Mouse (Mus musculus) limb, embryonic 15.5 days (tissue): Measurements from ENCODE around the gene Slc15a2. TPM values are rescaled to one million over a fixed set of nuclear protein-coding genes. Genes with fewer than 3 reads are reported as not detected.

ENCODE experiments used
- ATAC-seq: fragments of 200-750 bp; cut with Nextera tagmentation; 2 replicates; pipeline ENCODE4 v1.8.0; 2017; ENCODE audit warnings: low read depth, moderate TSS enrichment; ENCODE audit not compliant: insufficient number of reproducible peaks, low FRiP score, low TSS enrichment
- H3K27ac ChIP-seq: fragments of 300-500 bp; sonication (generic); 2 replicates; pipeline ENCODE4 v1.5.1; 2015; ENCODE audit warnings: moderate library complexity, mild to moderate bottlenecking, inconsistent platforms
- H3K27me3 ChIP-seq: fragments of 300-500 bp; sonication (generic); 2 replicates; pipeline ENCODE4 v1.6.1; 2015; ENCODE audit warnings: inconsistent platforms
- H3K36me3 ChIP-seq: fragments of 300-500 bp; sonication (generic); 2 replicates; pipeline ENCODE4 v1.6.1; 2015; ENCODE audit warnings: inconsistent platforms
- H3K4me1 ChIP-seq: fragments of 300-500 bp; sonication (generic); 2 replicates; pipeline ENCODE4 v1.6.1; 2015; ENCODE audit warnings: inconsistent platforms
- H3K4me2 ChIP-seq: fragments of 300-500 bp; sonication (generic); 2 replicates; pipeline ENCODE4 v1.6.1; 2015; ENCODE audit warnings: mild to moderate bottlenecking, inconsistent platforms
- H3K4me3 ChIP-seq: fragments of 300-500 bp; sonication (generic); 2 replicates; pipeline ENCODE4 v1.5.1; 2015; ENCODE audit warnings: mild to moderate bottlenecking, inconsistent platforms
- H3K9ac ChIP-seq: fragments of 300-500 bp; sonication (generic); 2 replicates; pipeline ENCODE4 v1.6.1; 2015; ENCODE audit warnings: inconsistent platforms
- H3K9me3 ChIP-seq: fragments of 300-500 bp; sonication (generic); 2 replicates; pipeline ENCODE4 v1.6.1; 2016; ENCODE audit warnings: inconsistent platforms
- WGBS: fragments of 180-500 bp; shearing (Covaris S2); methylation state at CpG from one replicate; pipeline ENCODE4 v1.1.7; 2015; 5-methylcytosine and 5-hydroxymethylcytosine counted together
- polyA plus RNA-seq: library from polyadenylated mRNA; unstranded; fragments of >200 nt; fragmentation: Nextera tagmentation; extraction: Ambion mirVana; gene quantifications from 2 replicates; pipeline ENCODE4 v1.2.1, GENCODE M21; 2015

Gene Slc15a2
- 3.4 and 4.9 TPM in 2 replicates for polyA plus RNA-seq

DNA sequence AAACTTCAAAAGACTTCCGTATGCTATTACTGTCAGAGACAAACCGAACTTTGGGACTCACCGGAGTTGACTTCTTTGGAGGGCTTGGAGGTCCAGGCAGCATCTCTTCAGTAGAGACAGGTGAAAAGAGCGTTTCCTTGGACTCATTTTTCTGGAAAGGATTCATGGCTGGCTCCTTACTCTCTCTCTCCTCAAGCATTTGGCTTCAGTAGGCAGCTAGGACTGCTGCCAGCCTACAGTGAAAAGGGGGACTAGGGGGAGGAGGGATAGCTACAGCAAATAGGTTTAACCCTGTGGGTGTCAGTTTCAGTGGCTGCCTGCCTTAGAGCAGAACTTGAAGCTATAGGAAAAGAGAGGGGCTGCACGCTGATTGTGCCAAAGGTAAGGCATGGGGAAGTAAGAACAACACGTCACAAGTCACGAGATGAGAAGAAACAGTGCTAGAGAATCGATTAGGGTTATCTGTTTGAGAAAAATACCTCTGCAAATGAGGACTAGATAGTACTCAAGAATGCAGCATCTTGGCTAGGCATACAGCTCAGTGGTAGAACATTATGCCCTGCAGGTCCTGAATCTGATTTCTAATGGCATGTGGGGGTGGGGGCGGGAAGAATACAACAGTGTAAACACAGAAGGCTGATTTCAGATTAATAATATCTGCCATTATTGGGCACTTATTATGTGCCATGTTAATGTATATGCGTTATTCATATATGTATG, at the start of gene Slc15a2:
Slc15a2 (minus strand) TSS at position 369 of the 720 bp plus-strand sequence.
- no peaks in the 10 kb centered on the region for H3K9me3 ChIP-seq
- ATAC-seq = no peak
- H3K4me2 ChIP-seq = no peak within 1 kb of the TSS
- H3K4me1 ChIP-seq = peaks cover 6% of the 10 kb centered on the region
- H3K27ac ChIP-seq = no peak within 1 kb of the TSS
- H3K27me3 ChIP-seq = no peaks in the 10 kb centered on the region
- H3K9ac ChIP-seq = no peak within 1 kb of the TSS
- no peaks in the 10 kb centered on the region for H3K36me3 ChIP-seq
- no peak within 1 kb of the TSS for H3K4me3 ChIP-seq
- 56% methylated on average over 10 of the region's 10 CpGs for WGBS

DNA sequence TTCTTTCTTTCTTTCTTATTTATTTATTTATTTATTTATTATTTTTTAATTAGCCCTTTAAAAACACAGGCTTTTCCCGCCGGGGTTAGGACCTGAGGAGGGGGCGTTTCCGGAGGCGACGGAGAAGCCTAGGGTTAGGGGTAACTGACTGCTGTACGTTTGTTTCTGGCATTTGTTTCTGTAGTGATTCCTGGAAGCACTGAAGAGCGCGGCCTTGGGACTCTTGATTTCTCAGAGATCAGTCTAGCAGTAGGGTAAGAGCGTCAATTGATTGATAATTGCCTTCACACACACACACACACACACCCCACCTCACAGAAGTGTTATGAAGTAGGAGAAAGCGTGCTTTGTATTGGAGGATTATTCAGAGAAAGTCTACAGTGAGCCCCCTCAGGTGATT, 44.1 kb upstream of the Slc15a2 start:
- peak overlapping the region; percentile 19; the same call in 1 of the 2 replicates for H3K27ac ChIP-seq
- no peak for ATAC-seq
- H3K36me3 ChIP-seq = no peaks in the 10 kb centered on the region
- H3K4me2 ChIP-seq = peak overlapping the region; percentile 87
- H3K9ac ChIP-seq = peak overlapping the region; percentile 83
- WGBS = 6% methylated on average over 11 of the region's 11 CpGs
- H3K4me1 ChIP-seq = peaks cover 10% of the 10 kb centered on the region
- peak overlapping the region; percentile 64 for H3K4me3 ChIP-seq
- peaks cover 3% of the 10 kb centered on the region; the same call in 1 of the 2 replicates for H3K27me3 ChIP-seq
- no peaks in the 10 kb centered on the region for H3K9me3 ChIP-seq

DNA sequence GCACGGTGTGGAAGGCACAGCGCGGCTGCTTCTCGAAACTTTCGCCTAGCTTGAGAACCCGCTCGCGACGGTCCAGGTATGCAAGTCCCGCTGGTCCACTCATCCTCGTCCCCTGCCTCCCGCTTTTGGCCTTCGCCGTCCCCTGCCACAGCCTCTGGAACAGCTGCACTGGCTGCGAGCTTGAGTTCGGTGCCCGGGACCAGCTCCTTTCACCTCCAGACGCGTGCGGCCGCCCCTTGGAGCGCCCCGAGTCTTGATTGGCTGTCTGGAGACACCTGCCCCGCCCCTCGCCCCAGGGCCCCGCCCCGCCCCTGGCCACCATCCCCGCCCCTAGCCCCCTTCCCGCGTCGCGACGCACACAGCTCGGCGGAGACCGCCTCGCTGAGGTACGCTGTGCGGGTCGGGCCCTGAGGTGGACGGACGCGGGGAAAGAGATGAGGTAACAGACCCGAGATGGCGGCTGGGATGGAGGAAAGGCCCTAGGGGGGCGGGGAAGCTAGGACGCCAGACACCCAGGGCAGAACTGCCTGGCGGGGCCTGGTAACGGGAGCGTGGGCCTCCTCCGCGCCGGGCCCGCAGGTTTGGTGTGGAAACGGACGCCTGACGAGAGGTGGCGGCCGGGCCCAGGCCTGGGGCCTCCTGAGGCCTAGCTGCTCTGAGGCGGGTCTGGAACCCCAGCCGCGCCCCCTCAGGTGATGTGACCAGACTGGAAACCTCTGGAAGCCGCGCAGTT, 43.5 kb upstream of the Slc15a2 start, which contains the start of gene Iqcb1:
Iqcb1 (plus strand) TSS at position 332 of the 733 bp plus-strand sequence.
- H3K4me3 ChIP-seq = peak within 1 kb of the TSS; percentile 64
- under 1% methylated on average over 62 of the region's 64 CpGs for WGBS
- peak within 1 kb of the TSS; percentile 19 for H3K27ac ChIP-seq
- ATAC-seq = peak; percentile 98
- H3K9me3 ChIP-seq = no peaks in the 10 kb centered on the region
- H3K9ac ChIP-seq = peak within 1 kb of the TSS; percentile 83
- peaks cover 10% of the 10 kb centered on the region for H3K4me1 ChIP-seq
- H3K36me3 ChIP-seq = no peaks in the 10 kb centered on the region
- peaks cover 3% of the 10 kb centered on the region; the same call in 1 of the 2 replicates for H3K27me3 ChIP-seq
- H3K4me2 ChIP-seq = peak within 1 kb of the TSS; percentile 87

DNA sequence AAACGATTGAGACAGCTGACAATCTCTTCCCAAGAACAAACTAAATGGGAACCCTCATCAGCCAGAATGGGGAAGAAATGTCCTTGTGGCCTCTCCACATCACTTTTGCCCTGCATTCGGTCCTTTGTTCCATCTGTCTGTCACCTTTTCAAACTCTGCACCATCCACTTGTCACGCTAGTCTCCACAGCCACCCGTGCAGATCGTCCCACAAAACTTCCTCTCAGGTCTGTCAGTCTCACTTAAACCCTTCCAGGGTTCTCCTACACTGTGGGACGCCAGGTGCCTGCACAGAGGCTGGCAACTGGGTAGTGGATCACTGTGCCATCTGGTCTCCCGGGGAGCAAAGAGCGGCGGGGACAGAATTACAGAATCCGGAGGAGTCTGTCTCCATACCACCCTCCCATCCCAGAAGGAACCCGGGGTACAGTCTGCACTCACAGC, 42.9 kb upstream of the Slc15a2 start:
- no peak for ATAC-seq
- 4% methylated on average over 11 of the region's 11 CpGs for WGBS

DNA sequence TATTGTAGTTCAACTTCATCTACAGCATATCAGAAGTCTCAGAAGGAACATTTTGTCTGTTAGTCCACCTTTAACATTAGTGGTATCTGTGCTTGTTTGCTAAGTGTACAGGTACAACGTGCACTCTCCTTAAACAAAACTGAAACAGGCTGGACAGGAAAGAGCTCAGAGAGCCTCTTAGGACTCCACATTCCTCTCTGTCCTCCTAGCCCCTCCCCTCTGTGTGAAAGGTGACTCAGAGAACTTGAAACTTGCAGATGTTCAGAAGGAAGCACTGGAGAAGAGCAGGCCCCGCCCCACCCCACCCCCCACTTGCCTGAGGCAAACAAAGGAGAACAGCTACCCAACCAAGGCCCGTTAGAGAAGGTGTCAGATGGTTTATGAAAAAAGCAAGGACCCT, 36.7 kb upstream of the Slc15a2 start:
- H3K4me1 ChIP-seq = no peaks in the 10 kb centered on the region
- 7% methylated on average over 3 of the region's 3 CpGs for WGBS
- ATAC-seq = no peak

More for the DNA sequence above, 42.9 kb upstream of the Slc15a2 start:
- Histone ChIP-seq H3K9me3 (no peaks in the 10 kb centered on the region), H3K4me1 (peaks cover 10% of the 10 kb centered on the region), H3K36me3 (no peaks in the 10 kb centered on the region), H3K27me3 (peaks cover 3% of the 10 kb centered on the region; the same call in 1 of the 2 replicates), H3K4me2 (peak overlapping the region; percentile 87), H3K9ac (peak overlapping the region; percentile 83; the same call in 1 of the 2 replicates), H3K4me3 (peak overlapping the region; percentile 64), H3K27ac (no peak overlapping the region)

DNA sequence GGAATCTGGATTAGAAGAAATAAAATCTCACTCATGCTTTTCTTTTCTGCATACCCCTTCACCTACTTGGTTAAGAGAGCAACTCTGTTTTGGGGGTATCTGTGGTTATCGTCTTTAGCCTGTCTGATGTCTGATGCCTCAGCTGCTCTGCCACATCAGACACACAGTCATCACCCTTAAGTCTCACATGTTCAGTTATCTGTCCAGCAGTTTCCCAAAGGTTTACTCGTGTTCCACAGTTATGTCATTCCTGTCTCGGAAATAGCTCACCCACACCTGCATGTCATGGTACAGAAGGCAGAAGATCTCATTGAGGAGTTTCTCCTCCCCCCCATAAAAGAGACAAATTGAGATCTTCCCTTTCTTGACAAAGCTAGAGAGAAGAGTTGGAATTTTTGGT, 36.0 kb upstream of the Slc15a2 start:
- H3K27me3 ChIP-seq = no peaks in the 10 kb centered on the region
- no peak overlapping the region for H3K9ac ChIP-seq
- no peak overlapping the region for H3K4me2 ChIP-seq
- no peaks in the 10 kb centered on the region for H3K4me1 ChIP-seq
- no peaks in the 10 kb centered on the region for H3K36me3 ChIP-seq
- no peaks in the 10 kb centered on the region for H3K9me3 ChIP-seq
- no peak overlapping the region for H3K4me3 ChIP-seq
- no peak overlapping the region for H3K27ac ChIP-seq
- no peak for ATAC-seq
- WGBS = 77% methylated on average over 3 of the region's 3 CpGs

More for the DNA sequence above, 36.7 kb upstream of the Slc15a2 start:
- Histone ChIP-seq H3K27me3 (no peaks in the 10 kb centered on the region), H3K9ac (no peak overlapping the region), H3K9me3 (no peaks in the 10 kb centered on the region), H3K36me3 (no peaks in the 10 kb centered on the region), H3K4me3 (no peak overlapping the region), H3K4me2 (no peak overlapping the region), H3K27ac (no peak overlapping the region)

DNA sequence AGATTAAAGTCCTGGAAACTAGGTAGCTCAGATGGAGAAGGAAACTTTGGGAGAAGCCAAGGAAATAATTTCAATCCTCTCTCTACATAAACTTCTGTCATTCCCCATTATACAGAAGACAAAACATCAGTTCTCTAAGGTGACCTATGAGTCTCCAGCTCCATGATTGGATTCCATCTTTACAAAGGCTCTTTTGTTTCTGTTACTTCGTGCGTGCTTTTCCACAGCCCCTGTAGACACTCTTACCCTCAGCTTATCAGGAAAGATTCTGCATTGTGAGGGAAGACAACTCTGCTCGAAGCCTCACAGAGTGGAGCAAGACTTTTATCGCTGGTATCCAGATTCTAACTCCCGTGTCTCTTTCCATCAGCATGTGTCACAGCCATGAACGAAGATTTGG, 35.3 kb upstream of the Slc15a2 start:
- no peak overlapping the region for H3K27ac ChIP-seq
- no peaks in the 10 kb centered on the region for H3K4me1 ChIP-seq
- no peaks in the 10 kb centered on the region for H3K9me3 ChIP-seq
- 86% methylated on average over 6 of the region's 6 CpGs for WGBS
- H3K36me3 ChIP-seq = no peaks in the 10 kb centered on the region
- no peaks in the 10 kb centered on the region for H3K27me3 ChIP-seq
- H3K9ac ChIP-seq = no peak overlapping the region
- no peak overlapping the region for H3K4me3 ChIP-seq
- no peak overlapping the region for H3K4me2 ChIP-seq
- no peak for ATAC-seq

DNA sequence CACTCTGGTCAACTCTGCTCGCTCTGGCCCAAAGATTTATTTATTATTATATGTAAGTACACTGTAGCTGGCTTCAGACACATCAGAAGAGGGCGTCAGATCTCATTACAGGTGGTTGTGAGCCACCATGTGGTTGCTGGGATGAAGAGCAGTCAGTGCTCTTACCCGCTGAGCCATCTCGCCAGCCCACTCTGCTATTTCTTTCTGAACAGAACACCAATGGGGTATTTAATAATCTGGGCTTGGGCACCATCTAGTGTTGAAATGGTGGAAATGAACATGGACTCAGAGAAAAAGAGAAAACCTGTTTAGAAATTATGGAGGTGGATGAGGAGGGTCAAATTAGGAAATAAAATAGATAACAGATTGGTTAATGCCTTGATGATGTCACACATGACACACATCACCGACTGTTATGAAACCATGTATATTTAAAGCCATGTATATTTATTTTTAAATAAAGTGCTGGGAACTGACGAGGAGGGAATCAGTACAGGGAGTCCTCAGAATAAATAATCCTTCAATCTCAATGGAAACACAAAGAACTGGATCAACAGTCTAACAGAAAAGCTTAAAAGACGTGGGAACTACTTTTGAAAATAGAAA, 32.7 kb upstream of the Slc15a2 start:
- Histone ChIP-seq H3K4me1 (no peaks in the 10 kb centered on the region), H3K4me2 (no peak overlapping the region), H3K36me3 (no peaks in the 10 kb centered on the region), H3K9ac (no peak overlapping the region), H3K9me3 (no peaks in the 10 kb centered on the region), H3K4me3 (no peak overlapping the region), H3K27ac (no peak overlapping the region), H3K27me3 (no peaks in the 10 kb centered on the region)
- peak; percentile 69; the same call in 1 of the 2 replicates for ATAC-seq
- WGBS = 19% methylated on average over 7 of the region's 7 CpGs

DNA sequence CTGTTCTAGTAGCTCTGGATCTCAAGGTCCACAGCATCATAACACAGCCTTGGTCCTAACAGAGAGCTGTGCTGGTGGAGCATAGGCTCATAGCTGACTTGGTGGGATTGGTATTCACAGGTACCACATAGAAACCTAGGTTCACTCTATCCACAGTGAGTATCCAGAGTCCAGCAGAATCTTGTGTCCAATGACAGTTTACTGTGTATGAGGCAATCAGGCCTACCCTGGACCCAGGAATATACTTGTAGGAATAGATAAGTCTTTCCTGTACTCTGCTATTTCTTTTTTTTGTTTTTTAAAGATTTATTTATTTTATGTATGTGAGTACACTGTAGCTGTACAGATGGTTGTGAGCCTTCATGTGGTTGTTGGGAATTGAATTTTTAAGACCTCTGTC, 32.2 kb upstream of the Slc15a2 start:
- Histone ChIP-seq H3K9me3 (no peaks in the 10 kb centered on the region), H3K27me3 (no peaks in the 10 kb centered on the region), H3K4me2 (no peak overlapping the region), H3K4me1 (no peaks in the 10 kb centered on the region), H3K9ac (no peak overlapping the region), H3K36me3 (no peaks in the 10 kb centered on the region), H3K4me3 (no peak overlapping the region), H3K27ac (no peak overlapping the region)
- ATAC-seq = no peak

DNA sequence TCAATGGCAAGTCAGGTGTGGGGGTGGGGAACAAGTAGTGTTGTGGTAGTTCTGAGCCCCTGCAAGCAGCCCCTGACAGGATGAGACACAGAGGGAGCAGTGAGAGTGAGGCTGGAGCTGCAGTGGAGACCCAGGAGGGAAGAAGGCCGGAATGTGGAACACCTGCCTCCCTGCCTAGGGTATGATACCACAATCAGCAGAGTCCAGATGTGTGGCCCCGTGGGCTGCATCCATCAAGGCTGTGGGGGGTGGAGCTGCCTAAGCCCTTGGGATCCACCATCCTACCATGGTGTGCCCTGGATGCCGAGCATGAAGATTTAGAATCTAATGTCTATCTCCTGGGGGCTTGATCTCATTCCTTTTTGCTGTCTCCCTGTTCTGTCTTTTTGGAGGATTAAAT, 28.9 kb upstream of the Slc15a2 start:
- no peak overlapping the region for H3K27ac ChIP-seq
- 47% methylated on average over 3 of the region's 3 CpGs for WGBS
- no peaks in the 10 kb centered on the region for H3K27me3 ChIP-seq
- H3K4me3 ChIP-seq = no peak overlapping the region
- H3K4me2 ChIP-seq = no peak overlapping the region
- no peak overlapping the region for H3K9ac ChIP-seq
- H3K36me3 ChIP-seq = no peaks in the 10 kb centered on the region
- no peaks in the 10 kb centered on the region for H3K9me3 ChIP-seq
- no peaks in the 10 kb centered on the region for H3K4me1 ChIP-seq
- ATAC-seq = no peak

DNA sequence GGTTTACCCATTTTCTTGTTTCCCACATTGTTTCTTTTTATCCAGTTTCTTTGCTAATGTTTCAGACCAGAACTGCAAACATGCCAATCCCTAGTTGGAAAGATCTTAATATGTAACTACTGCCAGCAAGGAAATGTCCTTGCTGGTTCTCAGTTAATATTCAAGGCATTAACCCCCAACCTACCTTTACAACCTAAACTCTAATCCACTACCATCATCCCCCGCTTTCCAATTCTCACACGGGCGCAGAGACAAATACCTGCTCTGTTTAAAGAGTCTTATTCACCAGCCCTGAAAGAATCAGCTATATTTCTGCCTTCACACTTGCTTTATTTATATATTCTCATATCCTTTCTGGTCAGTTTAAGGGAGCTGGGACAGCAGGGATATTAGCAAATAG, 23.9 kb upstream of the Slc15a2 start:
- H3K4me3 ChIP-seq = no peak overlapping the region
- no peaks in the 10 kb centered on the region for H3K36me3 ChIP-seq
- no peak overlapping the region for H3K27ac ChIP-seq
- H3K9me3 ChIP-seq = no peaks in the 10 kb centered on the region
- 78% methylated on average over 3 of the region's 3 CpGs for WGBS
- ATAC-seq = no peak
- H3K9ac ChIP-seq = no peak overlapping the region
- H3K4me1 ChIP-seq = no peaks in the 10 kb centered on the region
- H3K4me2 ChIP-seq = no peak overlapping the region
- H3K27me3 ChIP-seq = no peaks in the 10 kb centered on the region

DNA sequence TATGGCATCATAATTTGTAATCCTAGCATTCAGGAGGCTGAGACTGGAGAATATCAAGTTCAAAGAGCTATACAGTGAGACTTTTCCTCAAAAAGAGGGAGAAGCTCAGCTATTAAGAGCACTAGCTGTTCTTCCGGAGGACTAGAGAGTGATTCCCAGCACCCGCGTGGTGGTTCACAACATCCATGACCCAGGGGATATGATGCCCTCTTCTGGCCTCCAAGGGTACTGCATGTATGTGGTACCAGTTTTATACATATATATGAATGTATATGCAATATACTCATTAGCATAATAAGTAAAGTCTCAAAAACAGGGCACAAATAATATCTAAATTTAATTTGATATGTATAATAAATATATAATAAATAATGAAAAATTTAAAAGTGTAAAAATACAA, 17.6 kb upstream of the Slc15a2 start:
- H3K27me3 ChIP-seq = no peaks in the 10 kb centered on the region
- H3K4me1 ChIP-seq = no peaks in the 10 kb centered on the region
- H3K36me3 ChIP-seq = no peaks in the 10 kb centered on the region
- no peak overlapping the region for H3K4me2 ChIP-seq
- ATAC-seq = no peak
- no peak overlapping the region for H3K4me3 ChIP-seq
- H3K9ac ChIP-seq = no peak overlapping the region
- 87% methylated on average over 3 of the region's 3 CpGs for WGBS
- H3K27ac ChIP-seq = no peak overlapping the region
- H3K9me3 ChIP-seq = no peaks in the 10 kb centered on the region
